Mouse (Mus musculus) kidney, adult 2 months (tissue): ENCODE results near the gene Msi1. TPM values are rescaled to one million over a fixed set of nuclear protein-coding genes. Genes with fewer than 3 reads are reported as not detected.

Experiments
- DNase-seq: peaks from one replicate; pipeline ENCODE4 v3.0.0; 2021
- H3K27ac ChIP-seq: fragments of 200-500 bp; 2 replicates; pipeline ENCODE4 v1.5.1; 2012; ENCODE audit warnings: low read depth, low read length, control low read depth, inconsistent platforms; ENCODE audit not compliant: insufficient read depth
- H3K27me3 ChIP-seq: fragments of 200-500 bp; replicated peaks from 2 replicates; pipeline ENCODE4 v1.6.1; 2012; ENCODE audit warnings: mild to moderate bottlenecking, moderate library complexity, low read length, inconsistent platforms; ENCODE audit not compliant: control insufficient read depth, insufficient read depth
- H3K36me3 ChIP-seq: fragments of 200-500 bp; 2 replicates; pipeline ENCODE4 v1.6.1; 2012; ENCODE audit warnings: mild to moderate bottlenecking, moderate library complexity, low read length, inconsistent platforms; ENCODE audit not compliant: control insufficient read depth, insufficient read depth
- H3K4me1 ChIP-seq: fragments of 200-500 bp; 2 replicates; pipeline ENCODE4 v1.6.1; 2011; ENCODE audit warnings: low read length; ENCODE audit not compliant: control insufficient read depth, insufficient read depth
- H3K4me3 ChIP-seq: fragments of 200-500 bp; 2 replicates; pipeline ENCODE4 v1.5.1; 2011; ENCODE audit warnings: mild to moderate bottlenecking, low read depth, low read length, control low read depth; ENCODE audit not compliant: insufficient read depth
- CTCF ChIP-seq: fragments of 200-500 bp; conservative IDR thresholded peaks from 2 replicates; pipeline ENCODE4 v1.5.1; 2011; ENCODE audit warnings: low read depth, mild to moderate bottlenecking, control low read depth, low read length, moderate library complexity, mixed read lengths; ENCODE audit not compliant: insufficient read depth, insufficient read length
- POLR2A ChIP-seq: fragments of 200-500 bp; IDR thresholded peaks from one replicate; pipeline ENCODE4 v1.6.1; 2011; ENCODE audit warnings: low read depth, low read length, control low read depth
- WGBS: fragments of 180-500 bp; shearing (Covaris S2); methylation state at CpG from one replicate; pipeline ENCODE4 v1.1.7; 2018; 5-methylcytosine and 5-hydroxymethylcytosine counted together
- polyA plus RNA-seq: library from polyadenylated mRNA; depleted of rRNA; stranded (reverse); fragments of >200 nt; gene quantifications from 2 replicates; pipeline ENCODE4 v1.2.3, GENCODE M21; 2012

Msi1 gene
- polyA plus RNA-seq, 1 experiment = 2.0 TPM

GRCm38 (mm10) chr5:115474174-115474828, 44.9 kb downstream of the Msi1 start:
- H3K36me3 ChIP-seq = no peaks in the 10 kb centered on the region
- H3K27me3 ChIP-seq = no peaks in the 10 kb centered on the region
- DNase-seq = no peak
- WGBS = 58% methylated on average over 22 of the region's 22 CpGs
- H3K4me1 ChIP-seq = 0 out of 2 replicates have a peak, but pooled peaks cover 3% of the 10 kb centered on the region
- H3K27ac ChIP-seq = no peak overlapping the region
- peak overlapping the region; percentile 28 for H3K4me3 ChIP-seq
- TF ChIP-seq POLR2A = no peak
- TF ChIP-seq CTCF = no peak

- 23% methylated on average over 22 of the region's 22 CpGs for WGBS
- peak overlapping the region; percentile 38 for H3K4me3 ChIP-seq
- no peaks in the 10 kb centered on the region; the same call in 1 of the 2 replicates for H3K36me3 ChIP-seq
- H3K27ac ChIP-seq = no peak overlapping the region
- no peak for TF ChIP-seq CTCF
- TF ChIP-seq POLR2A = no peak
- 0 out of 2 replicates have a peak, but pooled peaks cover 3% of the 10 kb centered on the region for H3K4me1 ChIP-seq
- peak; percentile 82 for DNase-seq
- no peaks in the 10 kb centered on the region for H3K27me3 ChIP-seq
Observed at GRCm38 (mm10) chr5:115475337-115476106, 46.1 kb downstream of the Msi1 start.

DNA sequence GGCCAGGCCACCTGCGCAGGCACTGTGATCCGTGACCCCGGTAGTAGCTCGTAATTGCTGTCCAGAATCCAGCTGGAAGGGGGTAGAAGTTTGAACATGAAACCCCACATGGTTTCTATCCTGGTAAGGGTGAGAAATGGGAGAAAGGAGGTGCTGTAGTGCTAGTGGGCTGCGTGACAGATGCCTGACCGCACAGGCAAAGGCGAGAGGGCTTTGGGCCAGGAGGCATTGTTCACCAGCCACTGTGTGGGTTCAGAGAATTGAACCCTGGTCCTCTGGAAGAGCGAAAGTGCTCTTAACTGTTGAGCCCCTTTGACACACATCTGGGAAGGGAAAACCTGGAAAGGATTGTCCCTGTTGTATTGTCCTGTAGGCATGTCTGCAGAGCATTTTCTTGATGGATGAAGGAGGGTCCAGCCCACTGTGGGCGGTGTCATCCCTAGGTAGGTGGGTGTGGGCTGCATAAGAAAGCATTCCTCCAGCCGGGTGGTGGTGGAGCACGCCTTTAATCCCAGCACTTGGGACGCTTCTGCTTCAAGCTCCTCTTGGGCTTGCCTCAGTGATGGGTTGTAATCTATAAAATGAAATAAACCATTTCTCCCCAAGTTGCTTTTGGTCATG, 46.8 kb downstream of the Msi1 start:
- Histone ChIP-seq H3K27ac (no peak overlapping the region), H3K4me3 (peak overlapping the region; percentile 38; the same call in 1 of the 2 replicates), H3K4me1 (0 out of 2 replicates have a peak, but pooled peaks cover 3% of the 10 kb centered on the region), H3K36me3 (no peaks in the 10 kb centered on the region; the same call in 1 of the 2 replicates), H3K27me3 (no peaks in the 10 kb centered on the region)
- no peak for DNase-seq
- TF ChIP-seq POLR2A = no peak
- no peak for TF ChIP-seq CTCF
- 39% methylated on average over 12 of the region's 12 CpGs for WGBS

GRCm38 (mm10) chr5:115479561-115479960, 50.2 kb downstream of the Msi1 start:
- DNase-seq = no peak
- no peak for TF ChIP-seq POLR2A
- TF ChIP-seq CTCF = no peak
- H3K4me3 ChIP-seq = no peak overlapping the region
- H3K27ac ChIP-seq = no peak overlapping the region
- WGBS = 83% methylated on average over 15 of the region's 15 CpGs
- H3K36me3 ChIP-seq = no peaks in the 10 kb centered on the region; the same call in 1 of the 2 replicates
- no peaks in the 10 kb centered on the region for H3K27me3 ChIP-seq
- H3K4me1 ChIP-seq = 0 out of 2 replicates have a peak, but pooled peaks cover 3% of the 10 kb centered on the region

DNA sequence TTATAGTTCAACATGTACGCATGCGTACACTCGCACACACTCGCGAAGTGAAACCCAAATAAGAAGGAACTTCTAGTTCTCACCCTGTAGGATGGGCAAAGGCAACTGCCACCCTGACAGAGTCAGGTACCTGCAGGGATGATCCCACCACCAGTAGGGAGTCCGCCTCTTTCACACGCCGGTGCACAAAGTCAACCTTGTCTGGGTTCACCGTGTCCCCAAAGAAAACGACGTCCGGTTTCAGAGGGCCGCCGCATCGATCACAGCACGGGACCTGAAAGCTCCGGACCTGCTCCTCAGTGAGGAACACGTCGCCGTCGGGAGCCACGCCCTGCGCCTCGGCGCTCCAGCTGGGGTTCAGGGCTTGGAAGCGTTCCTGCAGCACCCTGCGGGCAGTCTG, 50.7 kb downstream of the Msi1 start:
- DNase-seq = no peak
- Histone ChIP-seq H3K27ac (no peak overlapping the region), H3K27me3 (no peaks in the 10 kb centered on the region), H3K4me1 (peaks cover 8% of the 10 kb centered on the region; the same call in 1 of the 2 replicates), H3K36me3 (no peaks in the 10 kb centered on the region; the same call in 1 of the 2 replicates), H3K4me3 (no peak overlapping the region)
- TF ChIP-seq POLR2A (no peak), CTCF (no peak)
- WGBS = 63% methylated on average over 27 of the region's 27 CpGs

DNA sequence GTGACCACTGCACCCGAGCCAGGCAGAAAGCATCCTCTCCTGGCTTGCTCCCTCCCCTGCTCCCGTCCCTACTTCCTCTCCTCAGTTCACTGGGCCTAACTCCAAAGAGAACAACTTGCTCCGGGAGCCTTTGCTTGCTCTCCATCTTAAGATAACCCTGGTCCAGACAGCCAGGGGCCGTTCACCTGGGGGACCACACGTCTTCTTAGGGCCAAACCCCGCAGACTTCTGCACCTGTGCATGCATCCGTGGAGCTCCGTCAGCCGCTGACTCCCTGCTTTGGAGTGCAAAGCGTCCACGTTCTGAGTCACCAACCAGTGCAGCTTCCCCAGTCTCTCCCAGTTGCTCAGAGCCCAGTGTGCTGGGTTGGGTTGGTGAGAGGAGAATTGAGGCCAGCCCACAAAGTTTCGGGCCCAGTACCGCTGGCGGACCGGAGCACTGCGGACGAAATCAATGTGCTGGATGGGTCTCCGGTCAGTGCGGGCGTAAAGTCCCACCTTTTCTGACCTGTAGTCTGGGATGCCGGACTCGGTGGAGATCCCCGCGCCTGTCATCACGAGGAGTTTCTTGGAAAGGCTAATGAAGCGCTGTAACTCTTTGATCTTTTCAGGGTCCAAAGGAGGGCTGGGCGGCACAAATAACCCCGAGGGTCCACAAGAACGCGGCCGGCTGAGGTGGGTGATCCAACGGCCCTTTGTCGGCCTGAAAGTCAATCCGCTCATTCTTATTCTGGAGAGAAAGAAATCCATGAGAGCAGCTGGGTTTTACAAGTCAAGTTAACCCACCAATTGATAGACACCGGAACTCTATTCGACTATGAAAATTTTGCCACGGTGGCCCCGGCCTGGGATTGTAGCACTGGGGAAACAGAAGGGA, 53.2 kb downstream of the Msi1 start:
- 61% methylated on average over 38 of the region's 38 CpGs for WGBS
- no peaks in the 10 kb centered on the region; the same call in 1 of the 2 replicates for H3K36me3 ChIP-seq
- TF ChIP-seq POLR2A = no peak
- TF ChIP-seq CTCF = no peak
- no peak for DNase-seq
- no peak overlapping the region for H3K27ac ChIP-seq
- H3K4me3 ChIP-seq = no peak overlapping the region
- H3K4me1 ChIP-seq = peaks cover 6% of the 10 kb centered on the region; the same call in 1 of the 2 replicates
- H3K27me3 ChIP-seq = no peaks in the 10 kb centered on the region
